Mouse (Mus musculus) lung, adult 2 months (tissue): ENCODE data around the gene Tnpo1.

Experiments
- CTCF ChIP-seq: fragments of 200-500 bp; IDR thresholded peaks from 2 replicates; pipeline ENCODE4 v1.5.1; 2011; ENCODE audit warnings: mild to moderate bottlenecking, low read length, control low read depth; ENCODE audit not compliant: insufficient read depth
- POLR2A ChIP-seq: fragments of 200-500 bp; IDR thresholded peaks from 2 replicates; pipeline ENCODE4 v1.6.1; 2011; ENCODE audit warnings: low read depth, mild to moderate bottlenecking, control low read depth, low read length, borderline replicate concordance; ENCODE audit errors: extremely low read depth

GRCm38 (mm10) chr13:98815147-98815785, 110.9 kb downstream of the Tnpo1 start, which contains the start of gene Fcho2:
- TF ChIP-seq CTCF (peak; percentile 30; the same call in 1 of the 2 replicates), POLR2A (peak; percentile 80; the same call in 1 of the 2 replicates)
